Mouse (Mus musculus) stomach, embryonic 14.5 days (tissue): ENCODE data around the gene Ccdc134. TPM values are rescaled to one million over a fixed set of nuclear protein-coding genes. Genes with fewer than 3 reads are reported as not detected.
A peak's percentile ranks its signal among the peaks of the same experiment; 100 is the strongest.
"Not testable (repeated sequence)": the region's sequence is repeated elsewhere in the genome, so short reads cannot be mapped to it uniquely, and the experiment has no call there.

Experiments
- ATAC-seq: fragments of 200-750 bp; cut with Nextera tagmentation; 2 replicates; pipeline ENCODE4 v1.8.0; 2017; ENCODE audit warnings: low read depth, moderate TSS enrichment; ENCODE audit not compliant: insufficient number of reproducible peaks, insufficient read depth, low FRiP score
- H3K27ac ChIP-seq: fragments of 300-500 bp; sonication (generic); 2 replicates; pipeline ENCODE4 v1.5.1; 2014; ENCODE audit warnings: mild to moderate bottlenecking, low read length, moderate library complexity, mixed read lengths
- H3K27me3 ChIP-seq: fragments of 300-500 bp; sonication (generic); 2 replicates; pipeline ENCODE4 v1.6.1; 2014; ENCODE audit warnings: low read length, control low read depth, mixed read lengths; ENCODE audit not compliant: control insufficient read depth, insufficient read depth
- H3K36me3 ChIP-seq: fragments of 300-500 bp; sonication (generic); 2 replicates; pipeline ENCODE4 v1.6.1; 2014; ENCODE audit warnings: mild to moderate bottlenecking, control low read depth, low read length, moderate library complexity, mixed read lengths; ENCODE audit not compliant: control insufficient read depth, insufficient read depth
- H3K4me1 ChIP-seq: fragments of 300-500 bp; sonication (generic); 2 replicates; pipeline ENCODE4 v1.6.1; 2014; ENCODE audit warnings: low read length, control low read depth, mixed read lengths; ENCODE audit not compliant: control insufficient read depth, insufficient read depth
- H3K4me2 ChIP-seq: fragments of 300-500 bp; sonication (generic); replicated peaks from 2 replicates; pipeline ENCODE4 v1.6.1; 2014; ENCODE audit warnings: low read depth, low read length, control low read depth
- H3K4me3 ChIP-seq: fragments of 300-500 bp; sonication (generic); 2 replicates; pipeline ENCODE4 v1.5.1; 2014; ENCODE audit warnings: low read depth, low read length, control low read depth
- H3K9ac ChIP-seq: fragments of 300-500 bp; sonication (generic); replicated peaks from 2 replicates; pipeline ENCODE4 v1.6.1; 2014; ENCODE audit warnings: low read depth, mild to moderate bottlenecking, control low read depth, low read length, moderate library complexity, mixed read lengths
- H3K9me3 ChIP-seq: fragments of 300-500 bp; sonication (generic); 2 replicates; pipeline ENCODE4 v1.6.1; 2016; ENCODE audit warnings: low read depth, low read length, control low read depth; ENCODE audit not compliant: control insufficient read depth
- WGBS: fragments of 180-500 bp; shearing (Covaris S2); extraction: QIAGEN DNeasy Blood & Tissue Kit; methylation state at CpG from one replicate; pipeline ENCODE4 v1.1.7; 2014; 5-methylcytosine and 5-hydroxymethylcytosine counted together
- polyA plus RNA-seq: library from polyadenylated mRNA; unstranded; fragments of >200 nt; fragmentation: Nextera tagmentation; extraction: Ambion mirVana; gene quantifications from 2 replicates; pipeline ENCODE4 v1.2.1, GENCODE M21; 2014

The Ccdc134 gene
- polyA plus RNA-seq, 1 experiment from 2014 or later: 18.4 TPM

GRCm38 (mm10) chr15:82120544-82120943 is 7.2 kb upstream of the Ccdc134 start:
- Histone ChIP-seq H3K4me3 (no peak overlapping the region), H3K9ac (no peak overlapping the region), H3K36me3 (no peaks in the 10 kb centered on the region), H3K4me2 (no peak overlapping the region), H3K9me3 (no peaks in the 10 kb centered on the region), H3K27ac (no peak overlapping the region), H3K27me3 (no peaks in the 10 kb centered on the region), H3K4me1 (no peaks in the 10 kb centered on the region)
- ATAC-seq: no peak
- 76% methylated on average over 8 of the region's 8 CpGs for WGBS

GRCm38 (mm10) chr15:82126690-82127089 is 1.0 kb upstream of the Ccdc134 start:
- not testable (repeated sequence) for H3K4me3 ChIP-seq, H3K27me3 ChIP-seq, H3K9me3 ChIP-seq, H3K9ac ChIP-seq, H3K27ac ChIP-seq, H3K36me3 ChIP-seq, ATAC-seq
- H3K4me2 ChIP-seq: peak overlapping the region; percentile 76; the same call in 1 of the 2 replicates
- WGBS: 77% methylated on average over 4 of the region's 4 CpGs
- H3K4me1 ChIP-seq: peaks cover 10% of the 10 kb centered on the region

GRCm38 (mm10) chr15:82128398-82128797 is 676 bp downstream of the Ccdc134 start:
- no peaks in the 10 kb centered on the region for H3K27me3 ChIP-seq
- 1% methylated on average over 5 of the region's 5 CpGs for WGBS

GRCm38 (mm10) chr15:82130599-82130998 is 2.9 kb downstream of the Ccdc134 start:
- 59% methylated on average over 7 of the region's 7 CpGs for WGBS
- Histone ChIP-seq H3K27me3 (no peaks in the 10 kb centered on the region), H3K4me2 (no peak overlapping the region), H3K27ac (no peak overlapping the region), H3K36me3 (no peaks in the 10 kb centered on the region; the same call in 1 of the 2 replicates), H3K9ac (no peak overlapping the region), H3K9me3 (no peaks in the 10 kb centered on the region), H3K4me1 (peaks cover 10% of the 10 kb centered on the region), H3K4me3 (no peak overlapping the region)
- no peak for ATAC-seq

More at GRCm38 (mm10) chr15:82128398-82128797, 676 bp downstream of the Ccdc134 start:
- no peaks in the 10 kb centered on the region for H3K9me3 ChIP-seq
- peak overlapping the region; percentile 69 for H3K9ac ChIP-seq
- peak overlapping the region; percentile 68; the same call in 1 of the 2 replicates for H3K27ac ChIP-seq
- H3K36me3 ChIP-seq: no peaks in the 10 kb centered on the region; the same call in 1 of the 2 replicates
- H3K4me1 ChIP-seq: peaks cover 10% of the 10 kb centered on the region
- H3K4me3 ChIP-seq: peak overlapping the region; percentile 68
- H3K4me2 ChIP-seq: peak overlapping the region; percentile 76
- ATAC-seq: no peak

- Histone ChIP-seq H3K27me3 (no peaks in the 10 kb centered on the region), H3K9me3 (no peaks in the 10 kb centered on the region), H3K4me1 (no peaks in the 10 kb centered on the region), H3K36me3 (no peaks in the 10 kb centered on the region; the same call in 1 of the 2 replicates), H3K9ac (no peak overlapping the region), H3K27ac (no peak overlapping the region), H3K4me3 (no peak overlapping the region), H3K4me2 (no peak overlapping the region)
- WGBS: 83% methylated on average over 4 of the region's 4 CpGs
- ATAC-seq: no peak
These were observed 7.7 kb downstream of the Ccdc134 start for GRCm38 (mm10) chr15:82135372-82135771.

- ATAC-seq: no peak
- 56% methylated on average over 4 of the region's 4 CpGs for WGBS
These were observed 10.8 kb downstream of the Ccdc134 start for GRCm38 (mm10) chr15:82138565-82138964.

GRCm38 (mm10) chr15:82139196-82139595 is 11.5 kb downstream of the Ccdc134 start:
- H3K9ac ChIP-seq: no peak overlapping the region
- 88% methylated on average over 8 of the region's 8 CpGs for WGBS
- no peak for ATAC-seq
- no peaks in the 10 kb centered on the region for H3K27me3 ChIP-seq
- H3K9me3 ChIP-seq: no peaks in the 10 kb centered on the region
- no peak overlapping the region for H3K27ac ChIP-seq
- no peaks in the 10 kb centered on the region for H3K4me1 ChIP-seq
- no peaks in the 10 kb centered on the region for H3K36me3 ChIP-seq
- no peak overlapping the region for H3K4me3 ChIP-seq
- no peak overlapping the region for H3K4me2 ChIP-seq

More at GRCm38 (mm10) chr15:82138565-82138964, 10.8 kb downstream of the Ccdc134 start:
- Histone ChIP-seq H3K27me3 (no peaks in the 10 kb centered on the region), H3K4me3 (no peak overlapping the region), H3K36me3 (no peaks in the 10 kb centered on the region; the same call in 1 of the 2 replicates), H3K9ac (no peak overlapping the region), H3K9me3 (no peaks in the 10 kb centered on the region), H3K4me1 (no peaks in the 10 kb centered on the region), H3K4me2 (no peak overlapping the region), H3K27ac (no peak overlapping the region)

- Histone ChIP-seq H3K4me3 (no peak overlapping the region), H3K4me1 (peaks cover 1% of the 10 kb centered on the region; the same call in 1 of the 2 replicates), H3K27ac (no peak overlapping the region), H3K9me3 (no peaks in the 10 kb centered on the region), H3K36me3 (no peaks in the 10 kb centered on the region), H3K27me3 (no peaks in the 10 kb centered on the region), H3K4me2 (no peak overlapping the region), H3K9ac (no peak overlapping the region)
- no peak for ATAC-seq
- 84% methylated on average over 3 of the region's 3 CpGs for WGBS
These were observed 12.6 kb downstream of the Ccdc134 start for GRCm38 (mm10) chr15:82140355-82140754.

GRCm38 (mm10) chr15:82144157-82144556 is 16.4 kb downstream of the Ccdc134 start:
- H3K27me3 ChIP-seq: no peaks in the 10 kb centered on the region
- no peak overlapping the region for H3K9ac ChIP-seq
- H3K4me3 ChIP-seq: no peak overlapping the region
- H3K4me1 ChIP-seq: peaks cover 18% of the 10 kb centered on the region
- H3K4me2 ChIP-seq: no peak overlapping the region
- H3K36me3 ChIP-seq: no peaks in the 10 kb centered on the region
- H3K27ac ChIP-seq: no peak overlapping the region
- no peaks in the 10 kb centered on the region for H3K9me3 ChIP-seq
- no peak for ATAC-seq
- 86% methylated on average over 5 of the region's 5 CpGs for WGBS
